Mouse (Mus musculus) thymus, adult 2 months (tissue): ENCODE results near the gene Utrn. TPM values are rescaled to one million over a fixed set of nuclear protein-coding genes. Genes with fewer than 3 reads are reported as not detected.

Experiments
- DNase-seq: peaks from one replicate; pipeline ENCODE4 v3.0.0; 2021
- H3K27ac ChIP-seq: fragments of 200-500 bp; 2 replicates; pipeline ENCODE4 v1.5.1; 2012; ENCODE audit warnings: low read length, control low read depth; ENCODE audit not compliant: control insufficient read depth, insufficient read depth
- H3K27me3 ChIP-seq: fragments of 200-500 bp; 2 replicates; pipeline ENCODE4 v1.6.1; 2012; ENCODE audit warnings: mild to moderate bottlenecking, low read length, moderate library complexity, mixed read lengths; ENCODE audit not compliant: control insufficient read depth, insufficient read depth
- H3K36me3 ChIP-seq: fragments of 200-500 bp; 2 replicates; pipeline ENCODE4 v1.6.1; 2012; ENCODE audit warnings: mild to moderate bottlenecking, low read length, moderate library complexity; ENCODE audit not compliant: control insufficient read depth, insufficient read depth
- H3K4me1 ChIP-seq: fragments of 200-500 bp; replicated peaks from 2 replicates; pipeline ENCODE4 v1.6.1; 2012; ENCODE audit warnings: low read length; ENCODE audit not compliant: control insufficient read depth, insufficient read depth
- H3K4me3 ChIP-seq: fragments of 200-500 bp; 2 replicates; pipeline ENCODE4 v1.5.1; 2012; ENCODE audit warnings: mild to moderate bottlenecking, low read length, control low read depth, moderate library complexity; ENCODE audit not compliant: control insufficient read depth, insufficient read depth
- CTCF ChIP-seq: fragments of 200-500 bp; IDR thresholded peaks from 2 replicates; pipeline ENCODE4 v1.5.1; 2012; ENCODE audit warnings: mild to moderate bottlenecking, control low read depth, low read length, moderate library complexity, borderline replicate concordance; ENCODE audit not compliant: control insufficient read depth, poor library complexity, insufficient read depth; ENCODE audit errors: extremely low read depth
- POLR2A ChIP-seq: fragments of 200-500 bp; IDR thresholded peaks from 2 replicates; pipeline ENCODE4 v1.6.1; 2012; ENCODE audit warnings: mild to moderate bottlenecking, low read length, control low read depth, moderate library complexity; ENCODE audit not compliant: control insufficient read depth, poor library complexity, insufficient read depth; ENCODE audit errors: extremely low read depth
- WGBS: fragments of 180-500 bp; shearing (Covaris S2); methylation state at CpG from one replicate; pipeline ENCODE4 v1.1.7; 2018; 5-methylcytosine and 5-hydroxymethylcytosine counted together
- polyA plus RNA-seq: library from polyadenylated mRNA; depleted of rRNA; stranded (reverse); fragments of >200 nt; gene quantifications from 2 replicates; pipeline ENCODE4 v1.2.3, GENCODE M21; 2012

Gene Utrn
- polyA plus RNA-seq, 1 experiment: 30.3 TPM

GRCm38 (mm10) chr10:12809702-12810101, 59.5 kb downstream of the Utrn start:
- Histone ChIP-seq H3K36me3 (no peaks in the 10 kb centered on the region), H3K4me1 (peaks cover 42% of the 10 kb centered on the region), H3K27me3 (no peaks in the 10 kb centered on the region), H3K4me3 (no peak overlapping the region), H3K27ac (no peak overlapping the region)
- WGBS: 27% methylated on average over 3 of the region's 3 CpGs
- no peak for DNase-seq
- TF ChIP-seq CTCF (no peak), POLR2A (no peak)

GRCm38 (mm10) chr10:12808467-12808866, 60.7 kb downstream of the Utrn start:
- no peaks in the 10 kb centered on the region for H3K36me3 ChIP-seq
- 89% methylated on average over 4 of the region's 4 CpGs for WGBS
- H3K4me3 ChIP-seq: no peak overlapping the region
- no peaks in the 10 kb centered on the region for H3K27me3 ChIP-seq
- peaks cover 39% of the 10 kb centered on the region for H3K4me1 ChIP-seq
- TF ChIP-seq CTCF (no peak), POLR2A (no peak)
- DNase-seq: no peak
- no peak overlapping the region for H3K27ac ChIP-seq

GRCm38 (mm10) chr10:12807706-12808105, 61.5 kb downstream of the Utrn start:
- H3K4me3 ChIP-seq: no peak overlapping the region
- no peak overlapping the region for H3K27ac ChIP-seq
- WGBS: 88% methylated on average over 9 of the region's 9 CpGs
- H3K27me3 ChIP-seq: no peaks in the 10 kb centered on the region
- peaks cover 34% of the 10 kb centered on the region for H3K4me1 ChIP-seq
- TF ChIP-seq POLR2A: no peak
- TF ChIP-seq CTCF: no peak
- H3K36me3 ChIP-seq: no peaks in the 10 kb centered on the region
- no peak for DNase-seq

GRCm38 (mm10) chr10:12805826-12806225, 63.3 kb downstream of the Utrn start:
- H3K27ac ChIP-seq: no peak overlapping the region
- DNase-seq: no peak
- peaks cover 21% of the 10 kb centered on the region for H3K4me1 ChIP-seq
- no peak for TF ChIP-seq CTCF
- no peak for TF ChIP-seq POLR2A
- H3K27me3 ChIP-seq: no peaks in the 10 kb centered on the region
- H3K36me3 ChIP-seq: no peaks in the 10 kb centered on the region
- H3K4me3 ChIP-seq: no peak overlapping the region
- WGBS: 60% methylated on average over 2 of the region's 2 CpGs

GRCm38 (mm10) chr10:12803939-12804338, 65.2 kb downstream of the Utrn start:
- Histone ChIP-seq H3K4me3 (no peak overlapping the region), H3K4me1 (peaks cover 14% of the 10 kb centered on the region), H3K27me3 (no peaks in the 10 kb centered on the region), H3K27ac (no peak overlapping the region), H3K36me3 (no peaks in the 10 kb centered on the region)
- TF ChIP-seq POLR2A: no peak
- TF ChIP-seq CTCF: no peak
- DNase-seq: no peak
- 95% methylated on average over 1 of the region's 1 CpGs for WGBS

GRCm38 (mm10) chr10:12799416-12799815, 69.7 kb downstream of the Utrn start:
- 98% methylated on average over 2 of the region's 2 CpGs for WGBS

GRCm38 (mm10) chr10:12798248-12798647, 70.9 kb downstream of the Utrn start:
- Histone ChIP-seq H3K4me1 (no peaks in the 10 kb centered on the region), H3K27me3 (no peaks in the 10 kb centered on the region), H3K36me3 (no peaks in the 10 kb centered on the region), H3K27ac (no peak overlapping the region), H3K4me3 (no peak overlapping the region)
- 89% methylated on average over 4 of the region's 4 CpGs for WGBS
- DNase-seq: no peak
- no peak for TF ChIP-seq POLR2A
- TF ChIP-seq CTCF: no peak

More at GRCm38 (mm10) chr10:12799416-12799815, 69.7 kb downstream of the Utrn start:
- Histone ChIP-seq H3K27me3 (no peaks in the 10 kb centered on the region), H3K36me3 (no peaks in the 10 kb centered on the region), H3K27ac (no peak overlapping the region), H3K4me1 (no peaks in the 10 kb centered on the region), H3K4me3 (no peak overlapping the region)
- TF ChIP-seq POLR2A (no peak), CTCF (no peak)
- no peak for DNase-seq
